Mouse (Mus musculus): ENCODE data around the gene Hoxc10.
A peak's percentile ranks its signal among the peaks of the same experiment; 100 is the strongest.

The Hoxc10 gene

GRCm38 (mm10) chr15:102969296-102969695 is 2.7 kb downstream of the Hoxc10 start:
- no peak for DNase-seq

- no peak for DNase-seq
Observed at GRCm38 (mm10) chr15:102970740-102971139, 4.1 kb downstream of the Hoxc10 start.

- no peak for DNase-seq
Observed at GRCm38 (mm10) chr15:102972254-102972653, 5.7 kb downstream of the Hoxc10 start.

GRCm38 (mm10) chr15:102972753-102973152 is 6.2 kb downstream of the Hoxc10 start:
- no peak for DNase-seq

- no peak for DNase-seq
Observed at GRCm38 (mm10) chr15:102975034-102975433, 8.4 kb downstream of the Hoxc10 start.

GRCm38 (mm10) chr15:102975688-102976111 is 9.1 kb downstream of the Hoxc10 start:
- DNase-seq = no peak

- no peak for DNase-seq
Observed at GRCm38 (mm10) chr15:102976171-102976570, 9.6 kb downstream of the Hoxc10 start, which contains the start of gene Hoxc9. TSS of gene Hoxc9 (plus strand) at chr15:102976439.

- DNase-seq = no peak
Observed at GRCm38 (mm10) chr15:102976631-102977422, 10.2 kb downstream of the Hoxc10 start.

- no peak for DNase-seq
Observed at GRCm38 (mm10) chr15:102977423-102977974, 10.9 kb downstream of the Hoxc10 start.

- DNase-seq = no peak
Observed at GRCm38 (mm10) chr15:102978615-102979515, 12.3 kb downstream of the Hoxc10 start.

- no peak for DNase-seq
Observed at GRCm38 (mm10) chr15:102979936-102980335, 13.3 kb downstream of the Hoxc10 start.

- DNase-seq = no peak
Observed at GRCm38 (mm10) chr15:102980352-102980751, 13.8 kb downstream of the Hoxc10 start.

GRCm38 (mm10) chr15:102980912-102981311 is 14.3 kb downstream of the Hoxc10 start:
- no peak for DNase-seq

GRCm38 (mm10) chr15:102981379-102982288 is 15.0 kb downstream of the Hoxc10 start:
- no peak for DNase-seq

- no peak for DNase-seq
Observed at GRCm38 (mm10) chr15:102983716-102984115, 17.1 kb downstream of the Hoxc10 start.

GRCm38 (mm10) chr15:102984521-102984920 is 17.9 kb downstream of the Hoxc10 start:
- DNase-seq = no peak

GRCm38 (mm10) chr15:102984925-102985324 is 18.3 kb downstream of the Hoxc10 start:
- no peak for DNase-seq

- peak; percentile 90 for DNase-seq
Observed at GRCm38 (mm10) chr15:102987124-102987833, 20.7 kb downstream of the Hoxc10 start.

- no peak for DNase-seq
Observed at GRCm38 (mm10) chr15:102988078-102988477, 21.5 kb downstream of the Hoxc10 start.

- DNase-seq = no peak
Observed at GRCm38 (mm10) chr15:102990461-102991397, 24.1 kb downstream of the Hoxc10 start, which contains the start of gene Hoxc8. TSS of gene Hoxc8 (plus strand) at chr15:102990607.
